Mouse (Mus musculus): ENCODE results near the gene Gpr137. TPM values are rescaled to one million over a fixed set of nuclear protein-coding genes. Genes with fewer than 3 reads are reported as not detected.
A peak's percentile ranks its signal among the peaks of the same experiment; 100 is the strongest.

Gene Gpr137
- polyA plus RNA-seq, 1 experiment, result 31.2 TPM

- TF ChIP-seq USF1 (IDR thresholded peaks at IDR 0.05; ENCODE audit: low read depth) (no peak), CTCF (IDR thresholded peaks at IDR 0.05; ENCODE audit: control insufficient read depth, insufficient read depth, insufficient read length) (no peak)
- Histone ChIP-seq H3K27me3 (ENCODE audit: control insufficient read depth, insufficient read depth, insufficient read length) (no peaks in the 10 kb centered on the region), H3K36me3 (ENCODE audit: control insufficient read depth, insufficient read depth) (peaks cover 7% of the 10 kb centered on the region), H3K4me3 (ENCODE audit: insufficient read depth, poor library complexity, severe bottlenecking) (no peak overlapping the region), H3K79me3 (ENCODE audit: low read depth) (no peaks in the 10 kb centered on the region), H3ac (ENCODE audit: control insufficient read depth, insufficient read length, low read depth) (no peak overlapping the region), H3K79me2 (ENCODE audit: control insufficient read depth, insufficient read depth) (peaks cover 10% of the 10 kb centered on the region)
Observed at GRCm38 (mm10) chr19:6948186-6948585, 5.9 kb upstream of the Gpr137 start.

DNA sequence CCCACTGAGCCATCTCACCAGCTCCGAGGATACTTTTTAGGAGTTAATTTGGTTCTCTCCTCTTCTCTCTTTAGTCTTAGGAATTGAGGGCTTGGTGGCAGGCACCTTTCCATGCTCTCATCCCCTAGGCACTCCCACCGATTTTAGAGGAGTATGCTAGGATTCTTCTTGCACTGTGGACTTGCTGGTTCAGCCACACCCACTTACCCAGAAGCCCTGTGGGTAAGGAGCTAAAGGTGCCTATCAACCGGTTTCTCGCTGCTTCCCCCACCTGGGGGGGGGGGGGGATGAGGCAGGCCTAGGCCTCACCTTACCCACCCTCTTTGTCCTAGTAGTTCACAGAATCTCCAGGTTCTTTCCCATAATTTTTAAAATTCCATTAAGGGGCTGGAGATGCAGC lies 5.5 kb upstream of the Gpr137 start:
- peaks cover 15% of the 10 kb centered on the region for H3K79me2 ChIP-seq (ENCODE audit: control insufficient read depth, insufficient read depth)
- no peaks in the 10 kb centered on the region for H3K27me3 ChIP-seq (ENCODE audit: control insufficient read depth, insufficient read depth, insufficient read length)
- peaks cover 3% of the 10 kb centered on the region for H3K36me3 ChIP-seq (ENCODE audit: control insufficient read depth, insufficient read depth)
- no peak overlapping the region for H3K4me3 ChIP-seq (ENCODE audit: insufficient read depth, poor library complexity, severe bottlenecking)
- H3K79me3 ChIP-seq (ENCODE audit: low read depth), result no peaks in the 10 kb centered on the region
- TF ChIP-seq MYOD1 (IDR thresholded peaks at IDR 0.05; ENCODE audit: control insufficient read depth, insufficient read length, low read depth) (no peak), FOSL1 (IDR thresholded peaks at IDR 0.05; ENCODE audit: insufficient read depth, low read length, poor library complexity, severe bottlenecking) (no peak), MYOG (IDR thresholded peaks at IDR 0.05; ENCODE audit: control insufficient read depth, extremely low read depth, insufficient read length) (no peak), MAX (IDR thresholded peaks at IDR 0.05) (no peak), CEBPB (IDR thresholded peaks at IDR 0.05; ENCODE audit: low read depth) (no peak), USF1 (IDR thresholded peaks at IDR 0.05; ENCODE audit: low read depth) (no peak), CTCF (IDR thresholded peaks at IDR 0.05; ENCODE audit: control insufficient read depth, insufficient read depth, insufficient read length) (no peak)
- no peak overlapping the region for H3ac ChIP-seq (ENCODE audit: control insufficient read depth, insufficient read length, low read depth)

DNA sequence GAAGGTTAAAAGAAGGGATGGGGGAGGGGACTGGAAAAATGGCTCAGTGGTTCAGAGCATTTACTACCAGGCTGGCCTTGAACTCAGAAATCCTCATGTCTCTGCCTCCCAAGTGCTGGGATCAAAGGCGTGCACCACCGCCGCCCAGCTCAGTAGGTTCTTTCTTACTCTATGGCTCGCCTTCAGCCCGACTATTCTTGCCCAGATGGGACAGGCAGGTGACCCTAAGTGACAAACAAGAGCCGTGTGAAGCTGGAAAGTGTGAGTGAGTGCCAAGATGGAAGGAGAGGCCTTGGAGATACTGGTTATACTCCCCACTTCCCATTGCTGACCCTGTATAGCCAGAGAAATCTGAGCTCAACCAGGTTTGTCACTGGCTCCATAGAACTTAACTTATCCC lies 1.4 kb upstream of the Gpr137 start:
- Histone ChIP-seq H3K36me3 (ENCODE audit: control insufficient read depth, insufficient read depth) (no peaks in the 10 kb centered on the region), H3K79me3 (ENCODE audit: low read depth) (peaks cover 2% of the 10 kb centered on the region), H3K4me3 (ENCODE audit: insufficient read depth, poor library complexity, severe bottlenecking) (no peak overlapping the region), H3K79me2 (ENCODE audit: control insufficient read depth, insufficient read depth) (peaks cover 25% of the 10 kb centered on the region), H3K27me3 (ENCODE audit: control insufficient read depth, insufficient read depth, insufficient read length) (no peaks in the 10 kb centered on the region), H3ac (ENCODE audit: control insufficient read depth, insufficient read length, low read depth) (no peak overlapping the region)
- TF ChIP-seq FOSL1 (IDR thresholded peaks at IDR 0.05; ENCODE audit: insufficient read depth, low read length, poor library complexity, severe bottlenecking), result no peak
- no peak for TF ChIP-seq MAX (IDR thresholded peaks at IDR 0.05)
- TF ChIP-seq CEBPB (IDR thresholded peaks at IDR 0.05; ENCODE audit: low read depth), result no peak
- no peak for TF ChIP-seq USF1 (IDR thresholded peaks at IDR 0.05; ENCODE audit: low read depth)
- TF ChIP-seq MYOD1 (IDR thresholded peaks at IDR 0.05; ENCODE audit: control insufficient read depth, insufficient read length, low read depth), result no peak
- no peak for TF ChIP-seq MYOG (IDR thresholded peaks at IDR 0.05; ENCODE audit: control insufficient read depth, extremely low read depth, insufficient read length)
- TF ChIP-seq CTCF (IDR thresholded peaks at IDR 0.05; ENCODE audit: control insufficient read depth, insufficient read depth, insufficient read length), result no peak

- Histone ChIP-seq H3ac (ENCODE audit: control insufficient read depth, insufficient read length, low read depth) (peak overlapping the region; percentile 61), H3K27me3 (ENCODE audit: control insufficient read depth, insufficient read depth, insufficient read length) (no peaks in the 10 kb centered on the region), H3K79me3 (ENCODE audit: low read depth) (peaks cover 2% of the 10 kb centered on the region), H3K79me2 (ENCODE audit: control insufficient read depth, insufficient read depth) (peaks cover 25% of the 10 kb centered on the region), H3K4me3 (ENCODE audit: insufficient read depth, poor library complexity, severe bottlenecking) (peak overlapping the region; percentile 65), H3K36me3 (ENCODE audit: control insufficient read depth, insufficient read depth) (no peaks in the 10 kb centered on the region)
- no peak for TF ChIP-seq MYOD1 (IDR thresholded peaks at IDR 0.05; ENCODE audit: control insufficient read depth, insufficient read length, low read depth)
- no peak for TF ChIP-seq MAX (IDR thresholded peaks at IDR 0.05)
- no peak for TF ChIP-seq FOSL1 (IDR thresholded peaks at IDR 0.05; ENCODE audit: insufficient read depth, low read length, poor library complexity, severe bottlenecking)
Observed at GRCm38 (mm10) chr19:6942764-6943163, 484 bp upstream of the Gpr137 start.

- TF ChIP-seq MYOD1 (IDR thresholded peaks at IDR 0.05; ENCODE audit: control insufficient read depth, insufficient read length, low read depth) (no peak), FOSL1 (IDR thresholded peaks at IDR 0.05; ENCODE audit: insufficient read depth, low read length, poor library complexity, severe bottlenecking) (no peak), USF1 (IDR thresholded peaks at IDR 0.05; ENCODE audit: low read depth) (no peak), MYOG (IDR thresholded peaks at IDR 0.05; ENCODE audit: control insufficient read depth, extremely low read depth, insufficient read length) (no peak), CEBPB (IDR thresholded peaks at IDR 0.05; ENCODE audit: low read depth) (no peak), MAX (IDR thresholded peaks at IDR 0.05) (no peak), CTCF (IDR thresholded peaks at IDR 0.05; ENCODE audit: control insufficient read depth, insufficient read depth, insufficient read length) (no peak)
- H3K27me3 ChIP-seq (ENCODE audit: control insufficient read depth, insufficient read depth, insufficient read length), result no peaks in the 10 kb centered on the region
- H3K4me3 ChIP-seq (ENCODE audit: insufficient read depth, poor library complexity, severe bottlenecking), result peak within 1 kb of the TSS; percentile 65
- peaks cover 2% of the 10 kb centered on the region for H3K79me3 ChIP-seq (ENCODE audit: low read depth)
- H3K36me3 ChIP-seq (ENCODE audit: control insufficient read depth, insufficient read depth), result no peaks in the 10 kb centered on the region
- H3K79me2 ChIP-seq (ENCODE audit: control insufficient read depth, insufficient read depth), result peaks cover 25% of the 10 kb centered on the region
- H3ac ChIP-seq (ENCODE audit: control insufficient read depth, insufficient read length, low read depth), result peak within 1 kb of the TSS; percentile 90
Observed at GRCm38 (mm10) chr19:6941372-6942248, 670 bp downstream of the Gpr137 start, which contains the start of gene Bad. Gene Bad, plus strand, starts transcription at chr19:6941861.

Measured in C2C12 (cell line).